Mouse (Mus musculus) forebrain, embryonic 16.5 days (tissue): ENCODE data around the gene Atp5g1. TPM values are rescaled to one million over a fixed set of nuclear protein-coding genes. Genes with fewer than 3 reads are reported as not detected.

Experiments used
- ATAC-seq: fragments of 200-750 bp; cut with Nextera tagmentation; 2 replicates; pipeline ENCODE4 v1.8.0; 2017; ENCODE audit warnings: mild to moderate bottlenecking, moderate library complexity
- H3K27ac ChIP-seq: fragments of 300-500 bp; sonication (generic); 2 replicates; pipeline ENCODE4 v1.5.1; 2014; ENCODE audit warnings: low read length, control low read depth
- H3K27me3 ChIP-seq: fragments of 300-500 bp; sonication (generic); replicated peaks from 2 replicates; pipeline ENCODE4 v1.6.1; 2014; ENCODE audit warnings: low read length; ENCODE audit not compliant: control insufficient read depth, insufficient read depth
- H3K36me3 ChIP-seq: fragments of 300-500 bp; sonication (generic); 2 replicates; pipeline ENCODE4 v1.6.1; 2014; ENCODE audit not compliant: control insufficient read depth, insufficient read depth
- H3K4me1 ChIP-seq: fragments of 300-500 bp; sonication (generic); replicated peaks from 2 replicates; pipeline ENCODE4 v1.6.1; 2014; ENCODE audit warnings: low read length; ENCODE audit not compliant: control insufficient read depth, insufficient read depth
- H3K4me2 ChIP-seq: fragments of 300-500 bp; sonication (generic); 2 replicates; pipeline ENCODE4 v1.6.1; 2014; ENCODE audit warnings: mild to moderate bottlenecking, low read length, control low read depth
- H3K4me3 ChIP-seq: fragments of 300-500 bp; sonication (generic); replicated peaks from 2 replicates; pipeline ENCODE4 v1.5.1; 2014; ENCODE audit warnings: mild to moderate bottlenecking, low read length, control low read depth
- H3K9ac ChIP-seq: fragments of 300-500 bp; sonication (generic); replicated peaks from 2 replicates; pipeline ENCODE4 v1.6.1; 2014; ENCODE audit warnings: low read depth, low read length, control low read depth
- H3K9me3 ChIP-seq: fragments of 300-500 bp; sonication (generic); 2 replicates; pipeline ENCODE4 v1.6.1; 2016; ENCODE audit warnings: low read length; ENCODE audit not compliant: control insufficient read depth
- WGBS: fragments of 180-500 bp; shearing (Covaris S2); extraction: QIAGEN DNeasy Blood & Tissue Kit; methylation state at CpG from one replicate; pipeline ENCODE4 v1.1.7; 2014; 5-methylcytosine and 5-hydroxymethylcytosine counted together
- polyA plus RNA-seq: library from polyadenylated mRNA; unstranded; fragments of >200 nt; fragmentation: Nextera tagmentation; extraction: Ambion mirVana; gene quantifications from 2 replicates; pipeline ENCODE4 v1.2.1, GENCODE M21; 2015

Atp5g1 gene
- polyA plus RNA-seq, 1 experiment from 2014 or later: 422 TPM

GRCm38 (mm10) chr11:96035133-96035532 is 40.3 kb downstream of the Atp5g1 start:
- peak; percentile 20; the same call in 1 of the 2 replicates for ATAC-seq

GRCm38 (mm10) chr11:96034596-96035052 is 40.8 kb downstream of the Atp5g1 start, which contains the start of gene Snf8:
Gene Snf8 (plus strand): TSS chr11:96034885.
- ATAC-seq: peak; percentile 88
- Histone ChIP-seq H3K4me1 (peaks cover 19% of the 10 kb centered on the region), H3K27me3 (no peaks in the 10 kb centered on the region; the same call in 1 of the 2 replicates), H3K9me3 (no peaks in the 10 kb centered on the region), H3K9ac (peak within 1 kb of the TSS; percentile 71), H3K4me2 (peak within 1 kb of the TSS; percentile 91), H3K36me3 (0 out of 2 replicates have a peak, but pooled peaks cover 6% of the 10 kb centered on the region), H3K27ac (no peak within 1 kb of the TSS), H3K4me3 (peak within 1 kb of the TSS; percentile 68)
- WGBS: 0% methylated on average over 29 of the region's 29 CpGs

More at GRCm38 (mm10) chr11:96035133-96035532, 40.3 kb downstream of the Atp5g1 start:
- Histone ChIP-seq H3K4me2 (peak overlapping the region; percentile 91), H3K9ac (peak overlapping the region; percentile 71), H3K4me3 (peak overlapping the region; percentile 68), H3K36me3 (0 out of 2 replicates have a peak, but pooled peaks cover 6% of the 10 kb centered on the region), H3K4me1 (peaks cover 19% of the 10 kb centered on the region), H3K27me3 (no peaks in the 10 kb centered on the region; the same call in 1 of the 2 replicates), H3K9me3 (no peaks in the 10 kb centered on the region), H3K27ac (no peak overlapping the region)
- WGBS: 7% methylated on average over 6 of the region's 6 CpGs

GRCm38 (mm10) chr11:96034116-96034515 is 41.4 kb downstream of the Atp5g1 start:
- WGBS: 53% methylated on average over 8 of the region's 8 CpGs
- no peak overlapping the region for H3K27ac ChIP-seq
- peak overlapping the region; percentile 68 for H3K4me3 ChIP-seq
- H3K4me1 ChIP-seq: peaks cover 19% of the 10 kb centered on the region
- no peak for ATAC-seq
- no peaks in the 10 kb centered on the region for H3K9me3 ChIP-seq
- H3K9ac ChIP-seq: no peak overlapping the region
- H3K4me2 ChIP-seq: peak overlapping the region; percentile 91
- 0 out of 2 replicates have a peak, but pooled peaks cover 2% of the 10 kb centered on the region for H3K36me3 ChIP-seq
- H3K27me3 ChIP-seq: no peaks in the 10 kb centered on the region; the same call in 1 of the 2 replicates

- H3K4me3 ChIP-seq: no peak overlapping the region
- 94% methylated on average over 2 of the region's 3 CpGs for WGBS
- no peaks in the 10 kb centered on the region; the same call in 1 of the 2 replicates for H3K27me3 ChIP-seq
- H3K4me2 ChIP-seq: no peak overlapping the region
- H3K9me3 ChIP-seq: no peaks in the 10 kb centered on the region
- ATAC-seq: no peak
- peaks cover 19% of the 10 kb centered on the region for H3K4me1 ChIP-seq
- H3K36me3 ChIP-seq: no peaks in the 10 kb centered on the region
- no peak overlapping the region for H3K9ac ChIP-seq
- H3K27ac ChIP-seq: no peak overlapping the region
Observed at GRCm38 (mm10) chr11:96033264-96033663, 42.2 kb downstream of the Atp5g1 start.

GRCm38 (mm10) chr11:96031701-96032100 is 43.8 kb downstream of the Atp5g1 start:
- Histone ChIP-seq H3K36me3 (no peaks in the 10 kb centered on the region), H3K4me1 (peaks cover 17% of the 10 kb centered on the region), H3K27ac (no peak overlapping the region), H3K9ac (no peak overlapping the region), H3K27me3 (no peaks in the 10 kb centered on the region; the same call in 1 of the 2 replicates), H3K9me3 (no peaks in the 10 kb centered on the region), H3K4me3 (no peak overlapping the region), H3K4me2 (no peak overlapping the region)
- WGBS: 77% methylated on average over 2 of the region's 2 CpGs
- ATAC-seq: no peak

- no peak for ATAC-seq
- Histone ChIP-seq H3K9me3 (no peaks in the 10 kb centered on the region), H3K36me3 (no peaks in the 10 kb centered on the region), H3K9ac (no peak overlapping the region), H3K27me3 (no peaks in the 10 kb centered on the region; the same call in 1 of the 2 replicates), H3K4me1 (peaks cover 10% of the 10 kb centered on the region), H3K27ac (no peak overlapping the region), H3K4me2 (no peak overlapping the region), H3K4me3 (no peak overlapping the region)
- 88% methylated on average over 3 of the region's 3 CpGs for WGBS
Observed at GRCm38 (mm10) chr11:96030571-96030970, 44.9 kb downstream of the Atp5g1 start.

- no peak overlapping the region for H3K4me2 ChIP-seq
- ATAC-seq: no peak
- 48% methylated on average over 5 of the region's 5 CpGs for WGBS
- H3K27me3 ChIP-seq: no peaks in the 10 kb centered on the region; the same call in 1 of the 2 replicates
- no peaks in the 10 kb centered on the region for H3K36me3 ChIP-seq
- H3K9ac ChIP-seq: no peak overlapping the region
- no peaks in the 10 kb centered on the region for H3K4me1 ChIP-seq
- no peak overlapping the region for H3K4me3 ChIP-seq
- H3K9me3 ChIP-seq: no peaks in the 10 kb centered on the region
- H3K27ac ChIP-seq: no peak overlapping the region
Observed at GRCm38 (mm10) chr11:96028130-96028529, 47.3 kb downstream of the Atp5g1 start.

- Histone ChIP-seq H3K9ac (no peak overlapping the region), H3K36me3 (no peaks in the 10 kb centered on the region), H3K4me2 (no peak overlapping the region), H3K4me1 (no peaks in the 10 kb centered on the region), H3K9me3 (no peaks in the 10 kb centered on the region), H3K4me3 (no peak overlapping the region), H3K27me3 (no peaks in the 10 kb centered on the region), H3K27ac (no peak overlapping the region)
- no peak for ATAC-seq
- WGBS: 65% methylated on average over 4 of the region's 4 CpGs
Observed at GRCm38 (mm10) chr11:96020622-96021021, 54.8 kb downstream of the Atp5g1 start.
